Mouse (Mus musculus) cerebellum, postnatal 10 days (tissue): ENCODE measurements at regions not wholly inside any gene's neighbourhood (a gene's known extent, or its start where the extent isn't known, plus 50 kb on each side); places are given as distances from the start of the nearest gene placed in this dataset.
"Not testable (repeated sequence)": the region's sequence is repeated elsewhere in the genome, so short reads cannot be mapped to it uniquely, and the experiment has no call there.

Experiments used
- DNase-seq, 2 experiments: peaks; one replicate each; pipeline ENCODE4 v3.0.0; 2021; ENCODE audit warnings: mixed read lengths in 2 of 2

- not testable (repeated sequence) for DNase-seq
Measured at GRCm38 (mm10) chr7:77200903-77201302, 971.2 kb downstream of the Agbl1 start.

DNA sequence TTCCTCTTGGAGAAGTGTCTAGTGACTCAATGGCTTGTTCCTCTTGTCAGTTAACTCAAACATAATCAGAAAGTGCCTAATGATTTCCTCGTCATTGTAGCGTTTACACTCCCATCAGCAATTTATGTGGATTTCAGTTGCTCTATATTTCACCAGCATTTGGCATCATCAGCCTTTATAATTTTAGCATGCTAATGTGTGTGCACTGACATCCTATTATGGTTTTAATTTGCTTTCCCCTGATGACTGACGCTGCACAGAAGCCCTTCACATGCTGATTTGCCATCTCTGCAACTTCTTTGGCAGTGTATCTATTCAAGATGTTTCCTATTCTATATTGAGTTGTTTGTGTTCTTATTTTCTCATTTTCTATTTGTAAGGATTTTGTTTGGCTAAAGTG lies 975.9 kb downstream of the Agbl1 start:
- no peak for DNase-seq

DNA sequence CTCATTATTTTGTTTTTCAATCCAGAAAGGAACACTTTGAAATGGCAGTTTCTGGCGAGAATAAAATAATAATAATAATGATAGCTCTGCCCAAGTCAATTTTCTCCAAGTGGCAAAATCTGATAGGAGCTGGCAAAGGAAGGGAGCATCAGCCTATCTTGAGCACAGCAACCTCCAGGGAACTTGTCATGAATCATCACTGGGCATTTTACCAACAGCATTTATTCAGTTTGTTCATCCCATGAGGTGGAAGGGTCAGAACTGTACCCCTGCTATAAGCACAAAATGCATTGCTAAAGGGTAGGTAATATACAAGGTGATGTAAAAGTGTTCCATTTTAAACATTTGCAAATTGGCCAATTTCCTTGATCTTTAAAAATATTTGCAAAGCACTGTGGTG lies 1019.7 kb downstream of the Agbl1 start:
- DNase-seq, result peak in 1 of 2 experiments; percentile 16

DNA sequence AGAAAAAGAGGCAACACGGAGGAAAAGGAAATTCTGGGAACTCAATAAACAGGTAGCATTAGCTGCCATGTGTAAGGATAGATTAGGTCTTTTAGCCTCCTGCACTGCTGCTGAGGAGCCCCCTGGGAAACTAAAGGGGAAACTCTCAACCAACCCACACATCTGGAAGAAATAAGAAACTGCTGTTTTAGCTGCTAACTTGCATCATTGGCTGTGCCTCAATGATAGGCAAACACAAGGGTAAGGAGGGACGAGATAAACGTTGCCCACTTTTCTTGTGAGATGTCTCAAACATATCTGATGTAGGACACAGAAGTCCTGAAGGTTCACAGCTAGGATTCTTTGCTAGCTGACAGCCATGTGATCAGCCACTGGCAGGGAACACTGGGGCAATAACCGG lies 1058.0 kb downstream of the Agbl1 start:
- DNase-seq, result no peak

GRCm38 (mm10) chr7:77294984-77295642 lies 1065.4 kb downstream of the Agbl1 start:
- no peak for DNase-seq

DNA sequence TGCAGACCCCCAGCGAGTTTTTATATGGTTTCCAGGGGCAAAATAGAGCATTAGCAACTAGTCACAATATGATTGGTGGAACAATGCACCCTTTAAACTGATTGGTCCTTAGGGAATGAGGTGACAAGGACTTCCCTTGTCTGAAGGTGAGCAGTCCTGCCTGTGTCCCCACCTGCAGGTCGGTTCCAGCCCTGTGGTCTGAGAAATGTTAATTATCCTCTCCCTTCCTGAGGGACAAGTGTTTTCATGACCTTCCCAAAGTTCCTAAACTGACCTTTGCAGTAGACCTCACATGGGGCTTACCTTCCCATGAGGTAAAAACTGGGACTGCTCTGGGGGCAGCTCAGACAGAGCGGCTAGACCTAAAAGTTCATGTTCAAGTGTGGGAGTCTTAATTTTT lies 1073.5 kb downstream of the Agbl1 start:
- no peak for DNase-seq

GRCm38 (mm10) chr7:77303935-77304334 lies 1074.2 kb downstream of the Agbl1 start:
- peak; percentile 2 to 9 for DNase-seq

- no peak for DNase-seq
Measured at GRCm38 (mm10) chr7:77305471-77305870, 1075.8 kb downstream of the Agbl1 start.

- peak in 1 of 2 experiments; percentile 4 for DNase-seq
Measured at GRCm38 (mm10) chr7:77311661-77312060, 1082.0 kb downstream of the Agbl1 start.

DNA sequence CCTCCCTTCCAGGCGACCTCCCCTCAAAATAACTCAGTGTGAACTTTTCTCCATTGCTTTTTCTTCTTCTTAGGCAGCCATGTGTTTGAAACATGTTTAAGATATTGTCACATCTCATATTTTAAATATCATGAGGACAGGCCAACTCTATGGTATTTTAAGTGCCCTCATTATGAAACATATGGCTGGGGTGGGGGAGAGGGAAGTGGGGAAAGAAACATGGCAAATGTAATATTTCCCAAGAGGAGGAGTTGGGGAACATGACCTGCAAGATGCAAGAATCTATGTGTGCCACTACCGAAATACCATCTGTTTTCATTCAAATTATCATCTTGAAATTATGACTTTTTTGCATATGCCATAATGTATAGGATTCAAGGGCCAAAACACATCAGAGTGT lies 1095.5 kb downstream of the Agbl1 start:
- DNase-seq, result no peak

- no peak for DNase-seq
Measured at GRCm38 (mm10) chr7:77326836-77327235, 1097.1 kb downstream of the Agbl1 start.

DNA sequence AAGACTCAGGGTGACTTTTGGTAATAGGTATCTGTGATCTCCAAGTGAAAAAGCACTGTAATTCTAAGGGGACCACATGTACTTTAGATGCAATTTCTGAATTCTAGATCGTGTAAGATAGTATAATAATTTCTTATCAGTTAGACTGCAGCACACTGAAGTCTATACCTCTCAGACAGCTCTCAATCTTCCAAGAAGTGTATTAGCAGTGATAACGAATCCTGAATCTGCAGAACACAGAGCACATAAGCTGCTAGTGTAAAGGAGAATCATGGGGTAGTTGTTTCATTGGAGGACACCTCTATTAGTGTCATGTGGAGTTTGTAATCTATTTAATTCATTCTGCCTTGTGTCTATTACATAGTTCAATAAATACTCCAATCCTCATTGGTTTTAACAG lies 1097.8 kb downstream of the Agbl1 start:
- no peak for DNase-seq

DNA sequence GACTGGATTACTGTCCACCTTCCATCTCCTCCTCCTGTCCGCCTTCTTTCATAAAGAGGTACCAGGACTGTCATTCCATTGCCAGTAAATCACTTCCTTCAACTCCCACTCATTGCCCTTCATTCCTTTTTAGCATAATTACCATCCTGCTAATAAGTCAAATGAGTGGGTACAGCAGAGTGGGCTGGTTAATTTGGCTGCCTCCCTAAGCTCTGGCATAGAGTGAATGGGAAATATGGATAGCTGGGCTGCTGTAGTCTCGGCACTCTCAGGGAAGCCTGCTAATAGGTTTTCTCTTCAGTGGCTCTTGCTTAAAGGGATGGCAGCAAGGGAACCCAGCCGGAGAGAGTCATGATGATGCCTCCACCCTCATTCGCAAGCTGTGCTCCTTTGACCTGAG lies 1108.9 kb downstream of the Agbl1 start:
- DNase-seq, result no peak
